Mouse (Mus musculus): ENCODE results near the gene Uggt1.
A peak's percentile ranks its signal among the peaks of the same experiment; 100 is the strongest.

Uggt1 gene

DNA sequence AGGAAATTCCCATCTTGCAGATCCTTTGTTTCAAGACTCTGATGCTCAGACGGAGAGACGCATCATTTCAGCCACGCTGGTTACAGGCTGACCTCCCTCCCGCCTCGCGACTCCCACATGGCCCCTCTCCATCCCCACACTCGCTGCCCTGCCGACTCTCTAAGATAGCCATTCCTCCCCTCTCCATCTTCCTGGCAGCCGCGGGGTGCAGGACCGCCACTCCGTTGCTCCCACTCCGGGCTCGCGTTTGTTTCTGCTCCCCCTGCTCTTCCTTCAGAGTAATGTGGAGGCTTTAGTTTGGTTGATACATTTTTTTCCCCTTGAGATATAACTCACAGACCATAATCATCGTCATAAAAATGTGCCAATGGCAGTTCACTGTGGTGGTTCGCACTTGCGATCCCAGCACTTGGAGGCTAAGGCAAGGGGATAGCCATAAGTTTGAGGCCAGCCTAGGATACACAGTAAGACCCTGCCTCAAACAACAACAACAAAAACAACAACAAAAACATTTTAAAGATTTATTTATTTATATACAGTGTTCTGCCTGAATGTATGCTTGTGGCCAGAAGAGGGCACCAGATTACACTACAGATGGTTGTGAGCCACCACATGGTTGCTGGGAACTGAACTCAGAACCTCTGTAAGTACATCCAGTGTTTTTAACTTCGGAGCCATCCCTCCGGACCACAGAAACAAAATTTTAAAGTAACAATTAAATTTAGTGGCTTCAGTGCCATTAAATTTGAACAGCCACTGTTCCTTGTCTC, 11.5 kb upstream of the Uggt1 start:
- DNase-seq: no peak

DNA sequence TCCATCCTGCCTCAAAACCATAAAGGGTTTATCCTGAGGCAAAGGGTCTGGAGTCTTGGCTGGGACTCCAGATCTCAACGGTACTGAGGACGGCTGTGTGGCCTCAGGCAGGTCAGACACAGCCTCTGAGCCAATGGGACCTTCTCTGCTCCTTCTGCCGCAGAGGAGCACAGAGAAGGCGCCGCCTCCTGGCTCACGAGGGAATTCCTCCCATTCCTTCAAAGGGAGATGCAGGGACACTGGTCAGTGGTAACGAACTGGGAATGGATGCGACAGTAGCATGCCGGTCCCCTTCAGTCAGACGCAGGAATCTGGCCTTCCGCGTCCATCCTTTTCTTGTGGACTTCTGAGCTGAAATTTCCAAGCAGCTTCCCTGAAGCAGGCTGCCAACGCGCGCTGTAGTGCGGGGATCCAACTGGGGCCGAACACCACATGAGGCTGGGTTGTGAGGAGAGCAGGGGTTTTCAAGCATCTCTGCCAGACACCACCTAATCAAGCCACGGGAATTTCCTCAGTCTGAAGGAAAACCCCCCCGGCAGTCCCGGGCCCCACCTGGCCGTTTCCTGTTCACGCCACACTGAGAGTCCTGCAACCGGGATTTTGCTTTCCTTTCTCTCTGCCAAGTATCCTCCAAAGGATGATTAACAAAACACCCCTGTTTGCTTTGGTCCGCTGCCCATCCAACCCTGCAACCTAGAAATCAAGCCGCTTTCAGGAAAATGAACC, 10.3 kb upstream of the Uggt1 start:
- DNase-seq: peak; percentile 29

DNA sequence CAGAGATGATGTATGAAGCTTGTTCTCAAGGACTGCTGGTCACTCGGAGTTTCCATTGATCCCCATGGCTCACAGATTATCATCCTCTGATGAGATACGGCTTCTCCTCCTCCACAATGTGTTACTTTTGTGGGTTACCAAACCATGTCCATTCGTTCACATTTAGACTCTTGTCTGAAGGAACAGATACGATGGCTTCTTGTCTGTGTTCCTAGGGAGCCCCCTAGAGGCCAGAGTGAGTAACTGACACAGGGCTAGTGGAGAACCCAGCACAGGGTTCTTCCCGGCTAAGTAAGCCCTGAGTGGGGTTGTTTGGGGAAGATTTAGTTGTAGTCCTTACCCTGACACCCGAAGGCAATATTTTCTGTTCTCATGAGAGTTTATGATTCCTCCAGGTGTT, 8.3 kb upstream of the Uggt1 start:
- DNase-seq: peak; percentile 84

DNA sequence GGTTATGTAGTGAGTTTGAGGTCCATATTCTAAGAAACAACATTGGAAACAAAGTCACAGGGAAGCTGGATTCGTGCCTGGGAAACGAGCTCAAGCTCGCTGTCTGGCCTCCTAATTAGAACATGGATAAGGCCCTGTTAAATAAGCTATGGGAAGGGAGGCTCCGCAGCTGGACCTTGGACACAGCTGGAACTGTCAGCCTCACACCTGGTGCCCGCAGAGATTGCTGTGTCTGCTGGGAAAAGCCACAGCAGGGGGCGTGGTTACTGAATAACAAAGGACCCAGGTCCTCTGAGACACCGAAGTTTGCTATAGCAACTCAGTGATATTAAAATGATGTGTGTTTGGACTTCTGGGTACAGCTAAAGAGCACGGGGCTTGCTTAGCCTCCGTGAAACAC, 6.9 kb upstream of the Uggt1 start:
- DNase-seq: peak; percentile 47

DNA sequence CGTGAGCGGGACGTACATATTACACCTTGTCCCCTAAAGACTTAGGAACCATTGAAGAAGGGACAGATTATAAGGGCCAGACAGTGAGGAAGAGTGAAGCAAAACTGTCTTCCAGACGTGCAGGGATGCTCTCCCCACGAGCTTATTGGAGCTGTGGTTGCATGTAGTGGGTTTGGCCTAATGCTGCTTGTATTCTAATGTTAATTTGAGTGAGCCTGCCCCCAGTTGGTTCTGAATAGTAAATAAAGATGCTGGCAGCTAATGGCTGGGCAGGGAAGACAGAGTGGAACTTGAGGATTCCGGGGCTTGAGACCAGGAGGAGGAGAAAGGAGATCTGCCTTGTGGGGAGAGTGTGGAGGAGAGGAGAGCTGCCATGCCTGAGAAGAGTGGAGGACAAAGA, 2.2 kb upstream of the Uggt1 start:
- DNase-seq: no peak

DNA sequence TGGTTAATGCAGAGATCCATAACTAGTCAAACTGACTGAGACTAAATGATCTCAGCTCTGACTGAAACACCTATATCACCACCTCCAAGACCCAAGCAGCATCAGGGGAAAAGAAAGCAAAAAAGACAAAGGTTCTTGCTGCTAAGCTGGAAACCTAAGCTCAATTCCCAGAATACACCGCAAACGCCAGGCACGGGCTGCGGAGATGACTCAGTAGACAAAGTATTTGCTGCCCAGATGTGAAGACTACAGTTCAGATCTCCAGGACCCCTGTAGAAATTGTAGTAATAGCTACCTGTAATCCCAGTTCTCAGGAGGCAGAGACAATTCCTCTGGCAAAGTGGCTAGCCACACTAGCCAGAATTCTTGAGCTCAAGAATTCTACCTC, 302 bp upstream of the Uggt1 start:
- no peak for DNase-seq

DNA sequence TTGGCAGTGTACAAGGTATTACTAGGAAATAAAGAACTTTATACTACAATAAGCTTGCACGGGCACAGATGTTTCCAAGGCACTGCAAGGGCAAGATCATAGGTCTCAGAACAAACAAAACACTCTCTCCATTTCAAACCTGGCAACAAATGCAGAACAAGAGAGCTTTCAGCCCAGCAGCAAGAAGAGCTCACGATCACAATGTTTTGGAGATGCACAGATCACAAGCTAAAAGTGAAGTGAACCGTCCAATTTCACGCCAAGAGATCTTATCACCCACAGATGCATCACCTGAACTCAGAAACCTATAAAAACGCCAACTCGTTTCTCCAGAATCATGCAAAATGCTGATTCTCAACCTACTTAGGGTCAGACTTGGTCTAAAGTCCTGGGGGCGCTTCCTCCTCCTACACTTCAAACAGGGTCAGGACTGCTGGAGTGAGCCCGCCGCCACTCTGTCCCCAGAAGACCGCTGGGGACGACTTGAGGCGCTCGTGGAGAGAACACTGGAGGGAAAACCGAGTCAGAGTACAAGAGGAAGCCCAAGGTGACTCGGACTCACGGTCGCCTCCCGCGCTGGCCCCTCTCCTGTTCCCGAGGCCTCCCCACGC, 968 bp downstream of the Uggt1 start:
- no peak for DNase-seq

DNA sequence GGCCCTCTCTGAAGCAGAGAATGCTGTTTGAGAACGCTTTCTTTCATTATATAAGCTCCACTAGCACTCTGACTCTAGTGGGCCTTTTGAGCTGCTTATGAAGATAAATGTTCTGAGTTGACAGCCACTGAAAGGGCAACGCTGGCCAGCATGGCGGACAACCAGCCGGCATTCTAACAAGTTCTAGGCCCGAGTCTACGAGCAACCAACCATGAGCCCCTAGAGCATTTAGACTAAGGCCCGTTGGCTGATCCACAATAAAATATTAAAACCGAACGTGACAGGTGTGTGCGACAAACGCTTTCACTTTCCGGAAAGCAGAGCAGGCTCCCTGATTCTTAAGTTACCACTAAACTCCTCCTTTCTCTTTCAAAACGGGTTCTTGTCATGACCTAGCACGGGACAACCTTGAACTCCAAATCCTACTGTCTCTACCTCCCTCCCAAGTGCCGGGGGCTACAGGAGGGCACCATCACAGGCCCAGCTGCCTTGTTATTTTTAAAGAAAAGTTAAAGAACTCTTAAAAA, 2.6 kb downstream of the Uggt1 start:
- DNase-seq: no peak

DNA sequence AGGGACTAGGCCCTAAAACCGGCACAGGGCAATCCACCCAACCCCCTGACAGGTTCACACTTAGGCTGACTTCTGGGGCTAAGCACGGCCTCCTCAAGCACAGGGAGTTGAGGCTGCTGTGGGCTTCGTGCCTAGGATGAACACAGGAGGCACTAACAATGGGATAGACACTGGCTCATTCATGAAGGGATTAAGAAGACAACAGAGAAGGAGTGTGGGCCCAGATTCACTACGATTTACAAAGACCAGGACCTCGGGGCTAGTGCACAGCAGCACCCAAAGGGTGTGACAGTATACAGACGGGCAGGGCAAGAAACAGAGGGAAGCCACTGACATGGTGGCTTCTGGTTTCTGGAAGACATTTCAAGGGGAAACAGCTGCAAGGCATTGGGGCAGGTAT, 4.3 kb downstream of the Uggt1 start:
- DNase-seq: no peak

DNA sequence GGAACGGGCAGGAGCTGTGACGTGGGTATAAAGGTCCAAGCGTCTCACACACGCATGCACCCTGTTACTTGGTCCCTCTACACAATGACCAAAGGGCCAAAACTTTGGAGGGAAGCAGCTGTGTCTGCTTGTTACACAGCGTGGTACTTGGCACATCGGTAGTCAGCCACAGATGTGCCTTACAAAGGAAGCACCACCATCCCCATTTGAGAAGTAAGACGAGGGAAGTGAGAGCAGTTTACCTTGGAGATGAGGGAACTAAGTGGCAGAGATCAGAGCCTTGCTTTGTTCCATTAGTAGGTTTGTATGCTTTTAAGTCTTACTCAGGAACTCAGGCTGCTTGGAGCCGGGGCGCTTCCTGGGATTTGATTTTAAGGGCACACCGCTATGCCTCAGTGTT, 5.1 kb downstream of the Uggt1 start:
- no peak for DNase-seq

DNA sequence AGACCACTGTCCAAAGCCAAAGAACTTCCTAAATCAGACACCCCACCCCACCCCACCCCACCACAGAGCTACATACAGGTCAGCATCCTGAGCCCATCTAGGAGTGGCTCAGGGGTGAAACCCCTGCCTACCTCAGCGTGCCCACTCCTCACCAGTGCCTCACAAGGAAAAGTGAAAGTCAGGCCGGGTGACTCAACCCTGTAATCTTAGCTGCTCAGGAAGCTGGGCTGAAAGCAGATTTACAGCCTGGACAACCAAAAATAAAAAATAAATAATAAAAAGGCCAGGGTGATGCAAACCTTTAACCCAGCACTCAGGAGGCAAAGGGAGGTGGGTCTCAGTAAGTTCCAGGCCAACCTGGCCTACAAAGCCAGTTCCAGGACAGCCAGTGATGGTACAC, 8.7 kb downstream of the Uggt1 start:
- DNase-seq: no peak

DNA sequence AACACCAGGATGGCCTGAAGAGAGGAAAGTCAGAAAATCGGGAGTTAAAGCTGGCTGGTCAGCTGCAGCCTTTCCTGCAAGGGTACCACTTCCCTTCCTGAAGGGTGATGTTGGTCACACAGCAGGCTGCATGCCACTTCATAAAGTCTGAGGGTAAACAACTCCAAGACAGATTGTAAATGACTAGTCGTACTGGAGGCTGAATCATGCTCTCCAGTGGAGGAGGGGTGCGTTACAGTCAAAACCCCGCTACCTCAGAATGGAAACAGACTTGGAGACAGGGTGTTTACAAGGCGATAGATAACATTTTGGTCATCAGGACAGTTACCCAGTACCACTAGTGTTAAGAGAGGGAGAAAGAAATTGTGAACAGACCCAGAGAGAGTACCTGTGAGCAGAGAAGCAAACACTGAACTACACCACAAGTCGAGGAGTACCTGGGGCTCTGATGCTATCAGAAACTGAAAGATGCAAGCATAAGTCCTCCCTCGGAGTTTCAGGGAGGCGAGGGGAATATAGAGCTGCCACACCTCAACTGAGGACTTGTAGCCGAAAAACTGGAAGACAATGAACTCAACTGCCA, 9.4 kb downstream of the Uggt1 start:
- no peak for DNase-seq

DNA sequence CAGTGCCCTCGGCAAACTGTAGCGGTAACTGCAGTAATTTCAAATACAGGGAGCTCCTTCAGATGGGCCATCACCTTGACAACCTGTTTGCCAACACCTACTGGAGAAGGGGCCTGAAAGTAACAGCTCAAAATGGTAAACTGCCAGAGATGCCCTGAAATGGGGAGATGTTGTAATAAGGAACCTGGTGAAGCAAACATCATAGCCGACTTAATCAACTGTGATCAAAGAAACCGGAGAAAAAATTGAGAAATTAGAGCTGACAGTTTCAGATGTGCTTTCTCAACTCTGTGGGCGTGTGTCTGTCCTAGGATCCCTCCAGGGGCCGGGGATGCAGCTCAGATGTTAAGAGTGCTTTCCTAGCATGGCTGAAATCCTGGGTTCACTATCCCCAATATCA, 11.3 kb downstream of the Uggt1 start:
- no peak for DNase-seq

DNA sequence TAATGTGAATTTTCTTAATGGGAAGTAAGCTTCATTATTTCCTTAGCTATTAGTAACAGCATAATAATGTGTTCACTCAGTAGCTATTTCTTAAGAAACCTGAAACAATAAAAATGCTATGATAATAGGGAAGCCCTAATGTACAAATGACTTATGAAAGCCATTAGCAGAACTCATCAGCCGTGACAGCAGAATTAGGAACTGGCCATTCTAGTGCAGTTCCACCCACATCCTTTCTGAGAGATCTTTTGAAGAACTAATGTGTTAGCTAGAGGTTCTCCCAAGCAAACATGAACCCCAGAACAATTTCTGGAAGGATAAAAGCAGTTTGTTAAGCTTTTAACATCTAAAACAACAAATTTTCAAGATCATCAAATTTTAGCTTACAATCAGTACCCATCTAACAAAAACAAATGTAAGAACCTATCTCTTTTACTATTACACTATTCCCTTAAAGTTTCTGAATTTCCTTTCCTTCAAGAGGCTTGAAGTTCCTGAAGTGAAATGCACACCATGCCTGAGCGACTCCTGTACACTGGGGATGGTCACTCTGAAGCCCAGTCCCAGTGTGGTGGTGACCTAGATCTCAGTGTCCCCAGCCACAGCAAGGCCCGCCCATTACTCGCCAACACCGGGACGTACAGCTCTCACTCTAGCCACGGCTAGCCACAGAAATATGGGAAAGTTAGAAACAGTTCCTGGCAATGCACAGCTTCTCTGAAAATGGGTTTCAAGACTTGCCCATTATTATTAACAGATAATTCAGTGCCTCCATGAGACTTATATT, 13.4 kb downstream of the Uggt1 start:
- DNase-seq: no peak

DNA sequence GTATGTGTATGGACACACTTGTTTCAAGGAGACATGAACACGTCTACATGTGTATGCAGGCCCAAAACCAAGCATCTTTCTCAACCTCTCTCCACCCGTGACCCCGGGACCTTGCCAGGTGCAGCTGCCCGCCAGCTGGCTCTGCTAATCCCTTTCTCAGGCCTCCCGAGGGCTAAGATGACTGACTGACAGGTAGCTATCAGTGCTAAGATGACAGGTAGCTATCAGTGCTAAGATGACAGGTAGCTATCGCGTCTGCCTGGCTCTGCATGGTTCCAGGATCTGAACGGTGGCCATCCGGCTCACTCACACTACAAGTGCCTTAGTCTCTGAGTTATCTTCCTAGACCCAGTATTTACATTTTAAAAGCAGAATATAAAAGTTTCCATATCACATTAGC, 16.1 kb downstream of the Uggt1 start:
- DNase-seq: no peak

DNA sequence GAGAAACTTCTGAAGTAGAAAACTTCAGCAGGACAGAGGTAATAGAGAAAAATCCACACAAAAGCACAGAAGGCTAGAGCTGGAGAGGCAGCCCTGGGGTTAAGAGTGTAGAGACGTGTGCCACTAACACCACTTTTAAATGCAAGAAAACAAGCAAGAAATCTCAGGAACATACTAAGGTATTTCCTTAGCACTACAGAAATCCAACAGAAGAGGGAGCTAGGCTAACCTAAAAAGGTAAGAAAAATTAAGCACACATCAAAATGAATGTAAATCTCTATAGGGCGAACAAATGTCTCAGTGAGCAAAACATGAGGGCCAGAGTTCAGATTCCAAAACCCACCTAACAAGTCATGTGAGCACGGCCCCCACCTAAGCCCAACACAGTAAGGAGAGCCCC, 19.9 kb downstream of the Uggt1 start:
- no peak for DNase-seq

DNA sequence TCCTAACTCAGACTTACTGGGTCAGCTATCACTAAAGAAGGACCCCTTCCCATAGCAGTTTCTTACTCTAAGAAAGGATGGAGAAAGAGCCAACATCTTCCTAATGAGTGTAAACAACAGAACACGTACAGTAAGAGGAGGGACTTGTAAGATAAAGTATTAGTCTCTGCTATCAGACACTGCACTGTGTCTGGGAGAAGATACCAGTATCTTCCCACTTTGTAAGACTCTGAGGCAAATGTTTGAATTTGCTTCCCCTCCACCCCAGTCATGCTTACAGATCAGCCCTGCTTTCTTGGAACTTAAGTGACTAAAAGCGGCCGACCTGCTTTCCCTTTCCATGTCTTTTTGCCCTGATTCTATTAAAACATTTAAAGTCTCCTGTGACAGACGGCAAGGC, 30.2 kb downstream of the Uggt1 start:
- no peak for DNase-seq

DNA sequence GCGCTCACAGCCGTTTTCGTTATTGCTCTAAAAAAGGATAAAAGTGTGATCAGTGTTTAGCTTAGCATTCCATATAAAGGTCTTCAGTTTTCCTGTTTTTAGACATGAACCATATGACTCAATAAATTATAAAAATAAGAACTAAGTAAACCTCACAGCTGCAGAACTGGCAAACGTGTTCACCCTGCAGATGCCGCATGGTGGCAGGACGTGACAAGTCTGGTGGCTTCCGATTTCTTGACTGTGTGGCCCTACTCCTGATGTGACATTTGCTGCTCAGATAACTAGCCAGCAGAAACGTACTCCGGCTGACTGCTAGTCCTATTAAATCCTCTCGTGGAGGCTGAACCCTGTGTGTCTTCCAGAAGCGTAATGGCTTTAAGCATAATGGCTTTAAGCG, 42.8 kb downstream of the Uggt1 start:
- DNase-seq: no peak

DNA sequence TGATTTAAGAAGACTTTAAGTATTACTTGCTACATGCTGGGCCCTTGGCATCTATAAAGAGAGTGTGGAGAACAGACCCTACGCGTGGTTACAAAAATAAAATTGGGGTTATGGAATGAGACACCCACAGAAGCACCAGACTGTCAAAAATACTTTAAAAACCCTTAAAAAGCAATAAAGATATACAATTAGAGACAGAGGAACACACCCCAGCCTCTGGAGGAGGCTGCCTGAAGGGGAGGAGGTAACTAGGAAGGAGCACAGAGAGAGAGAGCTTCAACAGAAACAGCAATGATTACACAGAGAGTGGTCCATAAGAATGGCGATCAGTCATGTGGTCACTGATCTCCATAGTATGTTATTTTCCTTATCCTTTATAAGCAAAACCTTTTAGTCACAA, 50.0 kb downstream of the Uggt1 start:
- no peak for DNase-seq

DNA sequence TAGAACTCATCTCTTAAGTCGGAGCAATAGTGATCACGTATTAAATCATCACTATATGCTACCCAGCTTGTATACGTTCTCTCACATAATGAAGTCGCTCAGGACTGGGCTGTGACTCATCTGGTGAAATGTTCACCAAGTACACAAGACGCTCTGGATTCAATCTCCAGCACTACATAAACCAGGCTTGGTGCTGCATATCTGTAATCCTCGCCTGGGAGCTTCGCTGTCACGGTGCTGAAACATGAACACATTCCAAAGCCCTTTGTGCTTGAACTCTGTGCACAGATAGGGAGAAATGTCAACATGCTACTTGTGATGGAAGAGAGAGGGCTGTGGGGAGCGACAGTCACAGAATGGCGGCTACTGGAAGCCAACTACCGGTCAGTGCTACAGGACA, 52.6 kb downstream of the Uggt1 start:
- no peak for DNase-seq

DNA sequence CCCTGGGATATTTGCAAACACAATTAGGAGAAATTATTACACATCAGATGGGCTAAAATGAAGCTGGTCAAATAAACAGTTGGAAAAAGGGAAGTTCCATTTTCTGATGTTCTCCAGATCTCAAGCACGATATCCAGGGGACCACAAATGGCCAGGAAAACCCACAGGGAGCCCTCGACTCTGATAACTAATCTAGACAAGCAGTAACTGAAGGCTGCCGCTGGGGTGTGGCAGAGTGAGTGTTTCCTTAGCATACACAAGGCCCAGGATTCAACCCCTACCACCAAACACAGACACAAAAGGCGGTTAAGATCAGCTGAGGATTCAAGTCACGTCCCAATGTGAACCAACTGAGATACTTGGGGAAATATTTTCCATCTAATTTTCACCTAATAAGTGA, 64.5 kb downstream of the Uggt1 start:
- DNase-seq: no peak

DNA sequence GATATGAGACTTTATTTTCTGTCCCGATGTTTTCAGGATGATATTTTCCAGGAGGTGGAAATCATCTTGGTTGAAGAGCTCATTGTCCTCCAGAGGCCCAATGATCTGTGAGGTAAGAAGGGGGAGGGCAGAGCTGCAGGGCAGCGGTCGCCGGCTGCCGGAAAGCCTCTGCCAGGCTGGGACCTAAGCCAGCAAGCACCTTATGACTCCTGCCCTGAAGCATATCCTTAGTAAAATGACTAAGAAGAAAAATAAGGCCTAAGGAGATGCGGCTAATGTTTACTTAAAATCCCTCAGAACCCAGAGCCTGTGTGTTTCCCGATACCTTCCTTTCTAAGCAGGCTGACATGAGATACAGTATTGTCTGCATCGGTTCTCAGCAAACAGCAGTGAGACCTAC, 71.1 kb downstream of the Uggt1 start:
- no peak for DNase-seq

DNA sequence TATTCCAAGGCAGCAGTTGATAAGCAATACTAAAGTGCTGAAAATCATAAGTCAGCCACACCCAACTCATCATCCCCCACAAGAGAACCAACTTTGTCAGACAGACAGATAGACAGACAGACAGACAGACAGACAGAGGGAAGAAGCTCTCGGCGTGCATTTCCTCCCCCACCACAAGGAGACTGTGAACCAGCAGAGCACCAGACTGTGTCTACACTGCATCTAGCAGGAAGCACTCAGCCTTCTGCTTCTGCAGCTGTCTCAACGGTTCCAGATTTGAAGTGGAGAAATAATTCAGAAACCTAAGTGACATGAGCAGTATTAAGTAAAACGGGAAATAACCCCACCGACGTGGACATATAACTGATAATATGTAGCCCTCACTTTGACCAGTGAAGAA, 71.6 kb downstream of the Uggt1 start:
- DNase-seq: no peak
